Mouse (Mus musculus): ENCODE results near the gene Cdk2.

Cdk2 gene

GRCm38 (mm10) chr10:128702328-128703007 lies 2.4 kb downstream of the Cdk2 start:
- no peak for DNase-seq

GRCm38 (mm10) chr10:128700712-128701111 lies 4.1 kb downstream of the Cdk2 start:
- no peak for DNase-seq

- DNase-seq: no peak
Measured at GRCm38 (mm10) chr10:128699611-128700010, 5.2 kb downstream of the Cdk2 start.

- no peak for DNase-seq
Measured at GRCm38 (mm10) chr10:128699006-128699405, 5.8 kb downstream of the Cdk2 start.

GRCm38 (mm10) chr10:128697072-128697725 lies 7.6 kb downstream of the Cdk2 start:
- DNase-seq: no peak

- peak; percentile 96 to 99 for DNase-seq
Measured at GRCm38 (mm10) chr10:128695992-128696807, 8.6 kb downstream of the Cdk2 start, which contains the start of gene Rab5b. TSS of gene Rab5b (minus strand) at chr10:128696264.

GRCm38 (mm10) chr10:128695411-128695991 lies 9.3 kb downstream of the Cdk2 start:
- no peak for DNase-seq

GRCm38 (mm10) chr10:128674469-128675008 lies 30.3 kb downstream of the Cdk2 start:
- DNase-seq: peak in 1 of 2 experiments; percentile 29

- peak; percentile 87 to 91 for DNase-seq
Measured at GRCm38 (mm10) chr10:128673763-128674468, 30.9 kb downstream of the Cdk2 start, which contains the start of gene Suox. TSS of gene Suox (minus strand) at chr10:128674073.

- DNase-seq: no peak
Measured at GRCm38 (mm10) chr10:128671148-128671547, 33.7 kb downstream of the Cdk2 start.

GRCm38 (mm10) chr10:128668790-128669672 lies 35.8 kb downstream of the Cdk2 start:
- peak; percentile 89 to 94 for DNase-seq

GRCm38 (mm10) chr10:128665806-128666205 lies 39.0 kb downstream of the Cdk2 start:
- DNase-seq: no peak

GRCm38 (mm10) chr10:128665307-128665706 lies 39.5 kb downstream of the Cdk2 start:
- DNase-seq: no peak

- no peak for DNase-seq
Measured at GRCm38 (mm10) chr10:128664808-128665207, 40.0 kb downstream of the Cdk2 start.

- DNase-seq: no peak
Measured at GRCm38 (mm10) chr10:128663441-128664220, 41.2 kb downstream of the Cdk2 start.

- no peak for DNase-seq
Measured at GRCm38 (mm10) chr10:128662465-128662864, 42.4 kb downstream of the Cdk2 start.

GRCm38 (mm10) chr10:128659490-128659889 lies 45.3 kb downstream of the Cdk2 start:
- no peak for DNase-seq

GRCm38 (mm10) chr10:128657844-128658243 lies 47.0 kb downstream of the Cdk2 start:
- no peak for DNase-seq

- no peak for DNase-seq
Measured at GRCm38 (mm10) chr10:128656731-128657130, 48.1 kb downstream of the Cdk2 start.

GRCm38 (mm10) chr10:128655254-128655653 lies 49.6 kb downstream of the Cdk2 start:
- DNase-seq: no peak

All from cerebellum, postnatal 25 days (tissue).